Mouse (Mus musculus): ENCODE measurements at regions not wholly inside any gene's neighbourhood (a gene's known extent, or its start where the extent isn't known, plus 50 kb on each side); places are given as distances from the start of the nearest gene placed in this dataset.
"Not testable (repeated sequence)": the region's sequence is repeated elsewhere in the genome, so short reads cannot be mapped to it uniquely, and the experiment has no call there.

DNA sequence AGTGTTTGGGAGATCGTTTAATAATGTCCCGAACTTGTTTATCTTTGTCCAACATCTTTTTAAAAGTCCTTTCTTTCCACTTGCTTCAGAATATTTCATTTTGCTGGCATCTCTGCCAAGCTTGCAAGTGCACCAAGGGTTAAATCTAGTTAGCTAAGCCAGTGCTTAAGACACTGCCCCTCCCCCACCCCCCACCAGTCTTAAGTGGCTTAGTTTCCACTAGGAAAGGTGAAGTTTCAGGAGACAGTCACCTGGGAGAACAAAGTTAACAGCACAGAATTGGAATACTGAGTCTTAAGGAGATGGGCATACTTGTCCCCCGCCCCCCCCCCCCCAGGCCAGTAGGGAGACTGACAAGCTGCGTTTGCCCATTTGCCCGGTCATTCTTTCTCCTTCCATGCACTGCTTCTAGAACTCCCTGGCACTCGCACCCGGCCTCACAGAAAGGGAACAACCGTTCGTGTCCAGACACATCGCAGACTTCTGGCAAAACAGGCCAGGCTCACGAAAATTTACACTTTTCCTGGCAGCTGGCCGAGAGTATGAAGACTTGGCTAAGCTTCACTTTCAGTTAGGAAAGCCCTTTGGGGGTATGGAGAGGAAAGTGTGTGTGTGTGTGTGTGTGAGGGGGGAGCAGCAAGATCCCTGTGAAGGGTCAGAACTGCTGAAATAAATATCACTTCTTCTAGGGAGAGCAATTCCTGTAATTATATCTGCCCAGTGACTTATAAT is 219.2 kb downstream of the Bcl11a start:
- no peak for DNase-seq

- DNase-seq, result no peak
Measured at GRCm38 (mm10) chr11:24297763-24298162, 219.9 kb downstream of the Bcl11a start.

GRCm38 (mm10) chr11:24300351-24300750 is 222.5 kb downstream of the Bcl11a start:
- DNase-seq, result no peak

DNA sequence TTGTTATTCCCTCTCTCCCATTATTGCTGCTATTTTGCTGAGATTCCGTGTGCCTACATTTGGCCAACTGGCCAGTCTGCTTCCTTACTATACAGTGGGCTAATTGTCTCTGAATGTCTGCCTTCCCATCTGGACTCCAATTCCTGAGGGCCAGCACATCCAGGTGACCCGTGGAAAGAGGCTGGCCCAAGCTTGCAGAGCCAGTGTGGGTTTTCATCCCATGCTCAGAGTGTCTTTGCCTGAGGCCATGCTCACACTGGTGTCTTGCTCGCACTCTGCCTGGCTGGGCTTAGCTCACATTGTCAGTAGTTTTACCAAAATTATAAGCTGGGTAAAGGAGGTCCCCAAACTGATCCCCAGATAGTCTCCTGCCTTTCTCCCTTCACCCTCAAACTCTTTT is 223.3 kb downstream of the Bcl11a start:
- DNase-seq, result no peak

GRCm38 (mm10) chr11:24305145-24305553 is 227.3 kb downstream of the Bcl11a start:
- DNase-seq, result no peak

DNA sequence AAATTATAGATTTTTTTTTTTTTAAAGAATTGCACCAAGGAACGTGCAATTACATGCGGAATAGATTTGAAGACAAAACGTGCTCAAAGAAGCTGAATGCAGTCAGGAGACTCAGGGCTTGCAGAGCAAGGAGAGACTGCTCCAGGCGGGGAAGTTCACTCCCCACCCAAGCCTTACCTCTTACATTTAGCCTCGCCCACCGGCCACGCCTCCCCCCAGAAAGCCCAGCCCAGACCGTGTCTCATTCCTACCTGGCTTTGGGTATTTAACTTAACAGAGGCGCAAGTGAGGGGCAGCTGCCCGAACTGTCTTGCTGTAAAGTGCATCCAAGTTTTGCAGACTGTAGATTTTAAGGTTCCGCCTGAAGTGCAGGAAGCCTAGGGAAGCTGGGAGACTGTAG is 227.8 kb downstream of the Bcl11a start:
- no peak for DNase-seq

DNA sequence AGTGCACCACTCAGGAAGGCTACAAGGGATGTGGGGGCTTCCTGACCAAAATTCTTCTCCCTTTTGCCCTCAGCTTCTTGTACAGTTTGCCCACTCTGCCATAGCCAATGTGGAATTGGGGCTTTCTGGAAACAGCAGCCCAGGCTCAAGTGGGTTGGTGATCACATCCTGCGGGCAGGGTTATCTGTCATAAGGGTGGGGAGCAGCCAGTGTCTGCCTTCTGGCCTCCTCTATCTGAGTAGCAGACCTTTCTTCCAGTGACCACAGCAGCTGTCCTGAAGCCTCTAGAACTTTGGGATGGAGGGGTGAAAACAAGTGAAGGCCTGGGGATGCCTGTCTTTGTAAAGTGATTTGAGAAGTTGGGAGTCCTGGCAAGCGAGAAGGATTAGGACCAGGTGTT is 228.2 kb downstream of the Bcl11a start:
- DNase-seq, result no peak

DNA sequence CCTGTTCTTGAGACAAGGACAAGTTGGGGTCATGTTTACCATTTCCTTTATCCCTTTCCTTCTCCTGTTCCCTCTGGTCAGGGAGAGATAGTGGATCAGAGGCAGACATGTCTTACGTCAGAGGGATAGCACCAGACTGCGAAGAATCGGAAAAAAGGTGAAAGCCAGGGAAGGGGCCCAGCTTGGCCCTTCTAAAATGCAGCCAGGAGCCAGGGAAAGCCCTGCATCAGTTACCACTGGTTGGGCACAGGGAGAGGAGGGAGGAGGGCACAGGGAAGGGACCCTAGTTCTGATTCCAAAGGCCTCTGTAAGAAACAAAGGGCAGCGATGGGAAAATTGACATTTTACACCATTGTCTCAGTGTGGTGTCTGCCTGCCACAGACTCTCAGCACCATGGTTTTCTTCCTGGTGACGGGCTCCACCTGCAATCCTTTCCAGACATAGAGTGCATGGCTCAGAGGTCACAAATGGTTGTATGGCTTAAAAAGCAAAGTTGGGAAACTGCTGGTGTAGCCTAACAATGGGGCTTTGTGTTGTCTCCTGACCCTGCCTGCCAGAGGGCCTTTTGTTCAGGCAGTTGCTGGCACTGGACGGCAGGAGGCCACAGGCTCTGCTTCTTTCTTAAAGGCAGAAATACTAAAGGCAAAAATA is 229.9 kb downstream of the Bcl11a start:
- DNase-seq, result no peak

- no peak for DNase-seq
Measured at GRCm38 (mm10) chr11:24308253-24308633, 230.4 kb downstream of the Bcl11a start.

GRCm38 (mm10) chr11:24314046-24314445 is 236.2 kb downstream of the Bcl11a start:
- no peak for DNase-seq

DNA sequence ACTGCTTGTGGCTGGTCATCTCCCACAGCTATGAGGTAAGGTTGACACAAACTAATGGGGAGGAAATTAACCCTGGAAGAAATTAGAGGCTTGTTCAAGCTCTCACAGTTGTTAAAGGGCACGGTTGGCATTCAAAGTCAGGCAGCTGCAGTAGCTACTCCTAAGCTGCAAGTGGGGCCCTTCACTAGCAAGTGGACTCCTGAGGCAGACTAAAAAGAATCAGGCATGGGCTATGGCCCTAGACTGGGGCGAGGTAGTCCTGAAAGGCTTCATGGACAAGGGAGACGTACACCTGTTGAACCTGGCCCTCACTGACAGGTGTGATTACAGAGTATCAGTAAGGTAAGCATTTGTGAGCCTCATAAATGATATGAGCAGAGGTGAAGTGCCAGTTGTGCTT is 237.7 kb downstream of the Bcl11a start:
- no peak for DNase-seq

- DNase-seq, result no peak
Measured at GRCm38 (mm10) chr11:24316198-24316597, 238.3 kb downstream of the Bcl11a start.

DNA sequence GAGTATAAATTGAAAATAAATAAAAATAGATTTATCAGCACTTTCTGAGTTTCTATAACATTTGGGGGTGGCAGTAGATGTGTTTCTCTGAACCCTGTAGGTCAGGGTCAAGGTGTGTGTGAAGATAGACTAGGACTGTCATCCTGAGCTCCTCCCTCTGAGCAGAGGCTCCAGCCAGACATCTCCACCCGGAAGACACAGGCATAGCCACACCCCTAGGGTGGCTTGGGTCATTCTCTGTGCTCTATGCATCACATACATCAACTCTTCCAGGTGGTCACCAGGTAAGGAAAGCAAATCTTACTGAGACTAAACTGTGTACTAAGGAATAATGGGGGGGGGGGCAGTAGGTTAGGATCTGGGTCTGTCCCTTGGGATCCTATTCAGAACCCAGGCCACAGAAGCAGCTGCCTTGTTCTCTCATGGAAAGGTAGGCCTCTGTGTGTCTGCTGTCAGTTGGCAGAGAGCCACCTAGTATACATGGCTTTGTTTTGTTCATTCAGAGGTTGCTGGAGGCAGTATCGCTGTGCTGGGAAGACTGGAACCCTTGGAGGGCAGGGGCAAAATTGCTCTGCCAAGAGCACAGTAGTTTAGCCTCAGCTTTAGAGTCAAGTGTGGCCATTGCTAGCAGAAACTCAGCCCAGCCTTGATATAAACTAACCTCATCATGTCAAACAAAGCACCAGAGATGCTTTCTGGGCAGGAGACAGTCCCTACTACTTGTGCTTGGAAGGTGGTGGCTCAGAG is 240.3 kb downstream of the Bcl11a start:
- DNase-seq, result no peak

DNA sequence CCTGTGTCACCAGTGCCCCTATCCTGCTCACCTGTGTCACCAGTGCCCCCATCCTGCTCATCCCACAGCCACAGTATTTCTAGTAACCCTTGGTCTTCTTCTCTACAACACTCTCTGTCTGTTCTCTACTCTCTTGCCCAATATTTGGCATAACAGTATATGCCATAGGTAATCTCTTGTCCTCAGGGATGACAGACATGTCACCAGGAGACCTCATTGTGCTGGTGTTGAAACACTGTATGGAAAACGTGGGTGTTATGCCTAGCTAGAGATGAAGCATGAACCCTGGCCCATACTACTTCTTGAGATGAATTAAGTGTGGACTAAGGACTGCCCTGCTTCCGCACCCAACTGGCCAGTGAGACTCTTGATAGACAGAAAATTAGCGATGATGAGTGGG is 241.4 kb downstream of the Bcl11a start:
- DNase-seq, result no peak

- DNase-seq, result not testable (repeated sequence)
Measured at GRCm38 (mm10) chr11:24322412-24322811, 244.6 kb downstream of the Bcl11a start.

- no peak for DNase-seq
Measured at GRCm38 (mm10) chr11:24328481-24328880, 250.6 kb downstream of the Bcl11a start.

GRCm38 (mm10) chr11:24330366-24331124 is 252.7 kb downstream of the Bcl11a start:
- no peak for DNase-seq

- DNase-seq, result no peak
Measured at GRCm38 (mm10) chr11:24332241-24332640, 254.4 kb downstream of the Bcl11a start.

DNA sequence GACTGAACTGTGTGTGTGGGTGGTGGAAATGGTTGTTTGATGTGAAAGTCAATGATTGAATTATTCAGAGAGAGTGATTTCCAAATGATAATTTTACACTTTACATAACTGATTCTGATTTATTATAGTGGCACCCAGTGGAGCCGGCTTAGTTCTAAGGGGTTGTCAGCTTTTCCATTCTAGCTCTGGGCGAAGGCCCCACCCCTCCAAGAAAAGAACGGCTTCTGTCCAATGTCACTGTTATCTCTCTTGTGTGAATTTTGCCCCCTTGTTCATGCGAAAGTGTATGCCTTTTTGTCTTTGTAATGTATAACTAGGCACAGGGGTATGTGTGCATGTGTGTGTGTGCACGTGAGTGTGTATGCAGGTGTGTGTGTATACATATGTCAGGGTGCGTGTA is 255.3 kb downstream of the Bcl11a start:
- DNase-seq, result no peak

GRCm38 (mm10) chr11:24335256-24335655 is 257.4 kb downstream of the Bcl11a start:
- DNase-seq, result no peak

GRCm38 (mm10) chr11:24338111-24338510 is 260.3 kb downstream of the Bcl11a start:
- DNase-seq, result no peak

DNA sequence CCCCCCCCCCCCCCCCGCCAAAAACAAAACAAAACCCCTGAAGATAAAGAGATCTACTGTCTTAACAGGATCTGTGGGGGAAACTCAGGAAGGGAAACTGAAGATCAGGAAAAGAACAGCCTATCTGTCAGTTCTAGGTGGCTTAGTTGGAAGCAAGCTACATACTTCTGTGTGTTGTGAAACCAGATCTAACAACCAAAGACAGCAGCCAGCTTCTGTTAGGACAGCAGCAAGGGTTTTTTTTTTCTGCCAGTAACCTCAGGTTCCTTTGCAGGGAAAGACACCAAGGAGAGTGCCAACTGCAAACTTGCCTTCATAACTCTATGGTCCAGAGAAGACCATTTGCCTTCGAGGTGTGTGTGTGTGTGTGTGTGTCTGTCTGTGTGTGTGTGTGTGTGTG is 261.2 kb downstream of the Bcl11a start:
- no peak for DNase-seq

DNA sequence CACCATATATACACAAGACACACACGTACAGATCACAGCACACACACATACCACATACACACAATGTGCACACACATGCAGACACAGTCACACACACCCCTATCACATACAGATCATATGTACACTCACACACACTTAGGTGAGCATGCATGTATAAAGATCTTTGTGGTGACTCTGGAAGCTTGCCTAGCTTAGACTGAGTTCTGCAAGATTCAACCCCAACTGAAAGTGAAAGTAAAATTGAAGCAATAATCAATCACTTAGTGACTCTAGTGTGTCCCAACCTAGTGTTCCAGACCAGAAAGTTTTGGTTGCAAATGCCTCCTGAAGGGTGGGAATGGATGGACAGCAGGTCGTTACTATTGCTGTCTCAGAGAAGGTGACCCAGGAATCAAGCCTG is 262.8 kb downstream of the Bcl11a start:
- DNase-seq, result no peak
